Mouse (Mus musculus): ENCODE measurements around the gene Cenpk.
A peak's percentile ranks its signal among the peaks of the same experiment; 100 is the strongest.

- TF ChIP-seq CTCF (IDR thresholded peaks at IDR 0.05; ENCODE audit: borderline replicate concordance, extremely low read depth, insufficient read depth, insufficient read length) (0 out of 2 replicates have a peak, but pooled peaks have one; percentile 14), POLR2A (IDR thresholded peaks at IDR 0.05; ENCODE audit: borderline replicate concordance, extremely low read depth, insufficient read depth, insufficient read length, poor library complexity, severe bottlenecking) (peak; percentile 40; the same call in 1 of the 2 replicates)
Observed at GRCm38 (mm10) chr13:104178650-104179121, 49.7 kb upstream of the Cenpk start, which contains the start of gene Trim23.
